Mouse (Mus musculus): ENCODE results near the gene Ephb1.

Ephb1 gene

GRCm38 (mm10) chr9:101924829-101925228 is 429.7 kb downstream of the Ephb1 start:
- Histone ChIP-seq H3K9me3 (ENCODE audit: low read length) (no peaks in the 10 kb centered on the region), H3K27me3 (ENCODE audit: insufficient read depth, low read length) (0 out of 2 replicates have a peak, but pooled peaks cover 4% of the 10 kb centered on the region), H3K4me1 (replicated peaks; ENCODE audit: low read depth, low read length) (no peaks in the 10 kb centered on the region), H3K36me3 (ENCODE audit: insufficient read depth, low read length) (no peaks in the 10 kb centered on the region), H3K4me3 (replicated peaks; ENCODE audit: low read length) (no peak overlapping the region)
- TF ChIP-seq CTCF (conservative IDR thresholded peaks at IDR 0.05; ENCODE audit: low read length): no peak
- TF ChIP-seq NANOG (IDR thresholded peaks at IDR 0.05; ENCODE audit: borderline replicate concordance, low read length): no peak

- Histone ChIP-seq H3K9me3 (ENCODE audit: low read length) (no peaks in the 10 kb centered on the region), H3K36me3 (ENCODE audit: insufficient read depth, low read length) (no peaks in the 10 kb centered on the region), H3K4me3 (replicated peaks; ENCODE audit: low read length) (no peak overlapping the region), H3K4me1 (replicated peaks; ENCODE audit: low read depth, low read length) (no peaks in the 10 kb centered on the region), H3K27me3 (ENCODE audit: insufficient read depth, low read length) (0 out of 2 replicates have a peak, but pooled peaks cover 4% of the 10 kb centered on the region)
- TF ChIP-seq CTCF (conservative IDR thresholded peaks at IDR 0.05; ENCODE audit: low read length) (no peak), POU5F1 (IDR thresholded peaks at IDR 0.05; ENCODE audit: borderline replicate concordance, low read length) (no peak), NANOG (IDR thresholded peaks at IDR 0.05; ENCODE audit: borderline replicate concordance, low read length) (no peak)
Observed at GRCm38 (mm10) chr9:101922846-101923245, 431.6 kb downstream of the Ephb1 start.

- no peaks in the 10 kb centered on the region for H3K9me3 ChIP-seq (ENCODE audit: low read length)
- no peaks in the 10 kb centered on the region for H3K4me1 ChIP-seq (replicated peaks; ENCODE audit: low read depth, low read length)
- no peaks in the 10 kb centered on the region for H3K36me3 ChIP-seq (ENCODE audit: insufficient read depth, low read length)
- H3K27me3 ChIP-seq (ENCODE audit: insufficient read depth, low read length): 0 out of 2 replicates have a peak, but pooled peaks cover 4% of the 10 kb centered on the region
- no peak for TF ChIP-seq CTCF (conservative IDR thresholded peaks at IDR 0.05; ENCODE audit: low read length)
- no peak for TF ChIP-seq NANOG (IDR thresholded peaks at IDR 0.05; ENCODE audit: borderline replicate concordance, low read length)
- no peak for TF ChIP-seq POU5F1 (IDR thresholded peaks at IDR 0.05; ENCODE audit: borderline replicate concordance, low read length)
- H3K4me3 ChIP-seq (replicated peaks; ENCODE audit: low read length): no peak overlapping the region
Observed at GRCm38 (mm10) chr9:101919324-101919723, 435.2 kb downstream of the Ephb1 start.

GRCm38 (mm10) chr9:101918771-101919170 is 435.7 kb downstream of the Ephb1 start:
- TF ChIP-seq POU5F1 (IDR thresholded peaks at IDR 0.05; ENCODE audit: borderline replicate concordance, low read length) (no peak), CTCF (conservative IDR thresholded peaks at IDR 0.05; ENCODE audit: low read length) (no peak), NANOG (IDR thresholded peaks at IDR 0.05; ENCODE audit: borderline replicate concordance, low read length) (no peak)
- no peaks in the 10 kb centered on the region for H3K36me3 ChIP-seq (ENCODE audit: insufficient read depth, low read length)

DNA sequence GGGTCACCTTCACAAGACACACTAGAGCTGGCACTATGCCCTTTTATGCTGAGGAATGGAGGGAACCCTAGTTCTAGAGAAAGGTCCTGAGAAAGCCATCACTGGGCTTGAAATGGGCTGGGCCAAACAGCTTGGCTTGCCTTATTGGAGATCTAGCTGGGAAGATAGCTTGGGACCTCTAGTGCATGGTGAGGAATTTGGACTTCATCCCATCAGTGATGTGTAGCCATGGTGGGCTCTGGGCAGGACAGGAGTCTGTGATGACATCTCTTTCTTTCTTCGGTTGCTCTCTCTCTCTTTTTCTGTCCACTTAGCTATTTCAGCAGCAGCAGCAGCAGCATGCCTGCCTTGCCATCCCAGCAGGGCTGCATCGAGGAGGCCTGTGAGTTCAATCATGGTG is 439.4 kb downstream of the Ephb1 start:
- Histone ChIP-seq H3K9me3 (ENCODE audit: low read length) (0 out of 2 replicates have a peak, but pooled peaks cover 2% of the 10 kb centered on the region), H3K36me3 (ENCODE audit: insufficient read depth, low read length) (no peaks in the 10 kb centered on the region), H3K4me3 (replicated peaks; ENCODE audit: low read length) (no peak overlapping the region), H3K4me1 (replicated peaks; ENCODE audit: low read depth, low read length) (no peaks in the 10 kb centered on the region), H3K27me3 (ENCODE audit: insufficient read depth, low read length) (no peaks in the 10 kb centered on the region)
- TF ChIP-seq POU5F1 (IDR thresholded peaks at IDR 0.05; ENCODE audit: borderline replicate concordance, low read length) (no peak), NANOG (IDR thresholded peaks at IDR 0.05; ENCODE audit: borderline replicate concordance, low read length) (no peak), CTCF (conservative IDR thresholded peaks at IDR 0.05; ENCODE audit: low read length) (no peak)

More at GRCm38 (mm10) chr9:101918771-101919170, 435.7 kb downstream of the Ephb1 start:
- no peak overlapping the region for H3K4me3 ChIP-seq (replicated peaks; ENCODE audit: low read length)
- no peaks in the 10 kb centered on the region for H3K9me3 ChIP-seq (ENCODE audit: low read length)
- H3K4me1 ChIP-seq (replicated peaks; ENCODE audit: low read depth, low read length): no peaks in the 10 kb centered on the region
- H3K27me3 ChIP-seq (ENCODE audit: insufficient read depth, low read length): 0 out of 2 replicates have a peak, but pooled peaks cover 4% of the 10 kb centered on the region

GRCm38 (mm10) chr9:101911176-101911866 is 443.2 kb downstream of the Ephb1 start:
- no peak overlapping the region for H3K4me3 ChIP-seq (replicated peaks; ENCODE audit: low read length)
- H3K4me1 ChIP-seq (replicated peaks; ENCODE audit: low read depth, low read length): no peaks in the 10 kb centered on the region
- H3K27me3 ChIP-seq (ENCODE audit: insufficient read depth, low read length): no peaks in the 10 kb centered on the region
- H3K36me3 ChIP-seq (ENCODE audit: insufficient read depth, low read length): no peaks in the 10 kb centered on the region
- 0 out of 2 replicates have a peak, but pooled peaks cover 2% of the 10 kb centered on the region for H3K9me3 ChIP-seq (ENCODE audit: low read length)
- no peak for TF ChIP-seq CTCF (conservative IDR thresholded peaks at IDR 0.05; ENCODE audit: low read length)
- no peak for TF ChIP-seq NANOG (IDR thresholded peaks at IDR 0.05; ENCODE audit: borderline replicate concordance, low read length)
- TF ChIP-seq POU5F1 (IDR thresholded peaks at IDR 0.05; ENCODE audit: borderline replicate concordance, low read length): no peak

DNA sequence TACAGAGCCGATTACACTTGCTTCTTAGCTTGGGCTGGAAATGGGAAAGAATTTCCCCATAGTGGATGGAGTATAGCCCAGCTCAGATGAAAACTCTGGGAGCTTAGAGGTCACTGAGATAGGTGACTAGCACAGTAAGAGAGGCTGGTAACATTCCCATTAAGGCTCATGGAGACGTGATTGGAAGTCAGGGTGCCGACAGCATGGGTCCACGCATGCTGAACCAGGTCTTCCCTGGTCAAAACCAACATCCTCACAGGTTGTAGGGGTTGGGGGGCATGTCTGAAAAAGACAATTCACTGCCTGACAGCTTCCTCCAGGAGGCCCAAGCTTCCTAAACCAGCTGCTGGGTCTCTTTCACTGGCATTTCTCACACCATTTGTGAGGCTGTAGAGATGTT is 445.0 kb downstream of the Ephb1 start:
- Histone ChIP-seq H3K4me3 (replicated peaks; ENCODE audit: low read length) (no peak overlapping the region), H3K36me3 (ENCODE audit: insufficient read depth, low read length) (no peaks in the 10 kb centered on the region), H3K27me3 (ENCODE audit: insufficient read depth, low read length) (no peaks in the 10 kb centered on the region), H3K4me1 (replicated peaks; ENCODE audit: low read depth, low read length) (no peaks in the 10 kb centered on the region), H3K9me3 (ENCODE audit: low read length) (0 out of 2 replicates have a peak, but pooled peaks cover 2% of the 10 kb centered on the region)
- TF ChIP-seq CTCF (conservative IDR thresholded peaks at IDR 0.05; ENCODE audit: low read length): no peak
- TF ChIP-seq NANOG (IDR thresholded peaks at IDR 0.05; ENCODE audit: borderline replicate concordance, low read length): no peak
- no peak for TF ChIP-seq POU5F1 (IDR thresholded peaks at IDR 0.05; ENCODE audit: borderline replicate concordance, low read length)

- H3K4me3 ChIP-seq (replicated peaks; ENCODE audit: low read length): no peak overlapping the region
- H3K9me3 ChIP-seq (ENCODE audit: low read length): 0 out of 2 replicates have a peak, but pooled peaks cover 2% of the 10 kb centered on the region
- TF ChIP-seq NANOG (IDR thresholded peaks at IDR 0.05; ENCODE audit: borderline replicate concordance, low read length) (no peak), POU5F1 (IDR thresholded peaks at IDR 0.05; ENCODE audit: borderline replicate concordance, low read length) (no peak), CTCF (conservative IDR thresholded peaks at IDR 0.05; ENCODE audit: low read length) (no peak)
- no peaks in the 10 kb centered on the region for H3K4me1 ChIP-seq (replicated peaks; ENCODE audit: low read depth, low read length)
- no peaks in the 10 kb centered on the region for H3K36me3 ChIP-seq (ENCODE audit: insufficient read depth, low read length)
- H3K27me3 ChIP-seq (ENCODE audit: insufficient read depth, low read length): no peaks in the 10 kb centered on the region
Observed at GRCm38 (mm10) chr9:101908849-101909248, 445.6 kb downstream of the Ephb1 start.

All from E14TG2a.4 (cell line).